Comparison of ENCODE assay signal across 8 mouse cellular contexts in genomic region chr6:91514737-91515362, GRCm38 (mm10). TPM values are rescaled to one million over a fixed set of nuclear protein-coding genes. Genes with fewer than 3 reads are reported as not detected.
DNase-seq lines count a peak whose midpoint lies in the region; ATAC-seq and TF ChIP-seq lines count a peak whose summit lies in the region.

No protein-coding gene starts in this region.

- no peaks in the 10 kb centered on the region for H3K9me3 ChIP-seq in heart, embryonic 13.5 days
- no peaks in the 10 kb centered on the region for H3K9me3 ChIP-seq in ES-Bruce4 (replicated peaks; ENCODE audit: control insufficient read depth, insufficient read depth, low read length, poor library complexity, severe bottlenecking)
- no peaks in the 10 kb centered on the region for H3K9me3 ChIP-seq in heart, postnatal 0 days (replicated peaks; ENCODE audit: control insufficient read depth, low read length)

- 25% methylated on average over 10 of the region's 10 CpGs for WGBS in heart, embryonic 13.5 days
- WGBS in heart, postnatal 0 days: 31% methylated on average over 10 of the region's 10 CpGs

- TF ChIP-seq CTCF in ES-Bruce4 (IDR thresholded peaks at IDR 0.05; ENCODE audit: low read depth, low read length): no peak
- no peak for TF ChIP-seq CTCF in heart, postnatal 0 days (IDR thresholded peaks at IDR 0.05; ENCODE audit: low read depth)

- ATAC-seq in heart, embryonic 13.5 days (ENCODE audit: extremely low read depth, insufficient number of reproducible peaks, low FRiP score, low TSS enrichment): no peak
- ATAC-seq in heart, postnatal 0 days (ENCODE audit: insufficient read depth, low read depth): no peak

- H3K27ac ChIP-seq in heart, embryonic 13.5 days (replicated peaks): peak overlapping the region; percentile 71; the same call in 1 of the 2 replicates
- no peak overlapping the region for H3K27ac ChIP-seq in ES-Bruce4 (ENCODE audit: insufficient read depth, low read length)
- no peak overlapping the region for H3K27ac ChIP-seq in heart, postnatal 0 days (ENCODE audit: low read depth)

- H3K27me3 ChIP-seq in heart, embryonic 13.5 days (replicated peaks): no peaks in the 10 kb centered on the region
- no peaks in the 10 kb centered on the region for H3K27me3 ChIP-seq in ES-Bruce4 (ENCODE audit: control insufficient read depth, insufficient read depth, low read length, poor library complexity, severe bottlenecking)
- no peaks in the 10 kb centered on the region for H3K27me3 ChIP-seq in heart, postnatal 0 days (ENCODE audit: control insufficient read depth, insufficient read depth, low read length)

- peak overlapping the region; percentile 88 for H3K9ac ChIP-seq in heart, embryonic 13.5 days
- peak overlapping the region; percentile 77 for H3K9ac ChIP-seq in ES-Bruce4 (ENCODE audit: low read depth, poor library complexity, severe bottlenecking)
- H3K9ac ChIP-seq in heart, postnatal 0 days (replicated peaks; ENCODE audit: low read depth, low read length): peak overlapping the region; percentile 89

- no peak for TF ChIP-seq EP300 in ES-Bruce4 (IDR thresholded peaks at IDR 0.05; ENCODE audit: insufficient read depth, low read depth, low read length)
- no peak for TF ChIP-seq EP300 in heart, postnatal 0 days (IDR thresholded peaks at IDR 0.05; ENCODE audit: low read depth)

- H3K4me1 ChIP-seq in heart, embryonic 13.5 days: peaks cover 34% of the 10 kb centered on the region
- no peaks in the 10 kb centered on the region for H3K4me1 ChIP-seq in ES-Bruce4 (ENCODE audit: control insufficient read depth, insufficient read depth, low read length)
- peaks cover 9% of the 10 kb centered on the region; the same call in 1 of the 2 replicates for H3K4me1 ChIP-seq in heart, postnatal 0 days (ENCODE audit: control insufficient read depth, insufficient read depth)

- H3K4me2 ChIP-seq in heart, embryonic 13.5 days: peak overlapping the region; percentile 91
- H3K4me2 ChIP-seq in heart, postnatal 0 days (ENCODE audit: low read depth, low read length): peak overlapping the region; percentile 95

- TF ChIP-seq POLR2A in ES-Bruce4 (IDR thresholded peaks at IDR 0.05; ENCODE audit: insufficient read depth, low read length): no peak

- peaks cover 35% of the 10 kb centered on the region for H3K36me3 ChIP-seq in heart, embryonic 13.5 days
- H3K36me3 ChIP-seq in ES-Bruce4 (ENCODE audit: control insufficient read depth, insufficient read depth, low read length, poor library complexity, severe bottlenecking): peaks cover 24% of the 10 kb centered on the region
- H3K36me3 ChIP-seq in heart, postnatal 0 days (replicated peaks; ENCODE audit: control insufficient read depth, insufficient read depth, low read length): peaks cover 22% of the 10 kb centered on the region

- intact Hi-C loops in heart, postnatal 25 days (cut with DNase I): loop anchor here (2.0 to 10.0 kb wide), 4 partner anchors 40 to 350 kb away; no protein-coding TSS in a partner anchor

- H3K4me3 ChIP-seq in heart, embryonic 13.5 days: peak overlapping the region; percentile 95
- H3K4me3 ChIP-seq in ES-Bruce4 (ENCODE audit: low read depth, low read length): peak overlapping the region; percentile 88
- H3K4me3 ChIP-seq in heart, postnatal 0 days (ENCODE audit: low read depth, low read length): peak overlapping the region; percentile 94

- no peak for DNase-seq in heart, postnatal 25 days (ENCODE audit: low spot score)
- DNase-seq in heart, postnatal 0 days (ENCODE audit: low spot score): no peak
- peak; percentile 6 for DNase-seq in lung, postnatal 36 days
- no peak for DNase-seq in urinary bladder, postnatal 36 days (ENCODE audit: low spot score in 2 of 2)
- DNase-seq in right cerebral cortex, postnatal 36 days (ENCODE audit: low spot score in 2 of 2): no peak
- no peak for DNase-seq in cerebellum, adult 18-20 months

RNA-seq across cellular contexts. Expression of gene Xpc, which starts 0.8 kb away (rescaled TPM):
- 10.5 and 11.0 TPM in 2 replicates for polyA plus RNA-seq in heart, embryonic 13.5 days (2015; fragmentation: Nextera tagmentation; extraction: Ambion mirVana)
- 10 to 100 TPM in 1 of 2 experiments, 1 to 10 TPM in 1; 8.4 to 10.1 TPM for total RNA-seq in heart, postnatal 25 days (2021)
- 15.4 and 16.5 TPM in 2 replicates for polyA plus RNA-seq in ES-Bruce4 (2011; ENCODE audit: insufficient read depth, insufficient read length, low read depth, missing spikeins)
- 5.7 and 7.7 TPM in 2 replicates for total RNA-seq in heart, postnatal 0 days (2014; rRNA removed; ENCODE audit: low replicate concordance)
- polyA plus RNA-seq in heart, postnatal 0 days (2015; fragmentation: Nextera tagmentation; extraction: Ambion mirVana): 9.8 and 11.3 TPM in 2 replicates

RNA-seq across cellular contexts. Expression of gene Lsm3, which starts 0.9 kb away (rescaled TPM):
- polyA plus RNA-seq in heart, embryonic 13.5 days (2015; fragmentation: Nextera tagmentation; extraction: Ambion mirVana): 180 and 207 TPM in 2 replicates
- total RNA-seq in heart, postnatal 25 days (2021): 10 to 100 TPM; 57.9 to 64.0 TPM
- polyA plus RNA-seq in ES-Bruce4 (2011; ENCODE audit: insufficient read depth, insufficient read length, low read depth, missing spikeins): 188 and 207 TPM in 2 replicates
- 32.1 and 42.8 TPM in 2 replicates for total RNA-seq in heart, postnatal 0 days (2014; rRNA removed; ENCODE audit: low replicate concordance)
- 145 and 151 TPM in 2 replicates for polyA plus RNA-seq in heart, postnatal 0 days (2015; fragmentation: Nextera tagmentation; extraction: Ambion mirVana)

RNA-seq across cellular contexts. Expression of gene Tmem43, which starts 41.3 kb away (rescaled TPM):
- polyA plus RNA-seq in heart, embryonic 13.5 days (2015; fragmentation: Nextera tagmentation; extraction: Ambion mirVana): 26.7 and 28.1 TPM in 2 replicates
- 10 to 100 TPM; 23.5 to 26.0 TPM for total RNA-seq in heart, postnatal 25 days (2021)
- polyA plus RNA-seq in ES-Bruce4 (2011; ENCODE audit: insufficient read depth, insufficient read length, low read depth, missing spikeins): 49.2 and 55.3 TPM in 2 replicates
- 41.3 and 43.9 TPM in 2 replicates for total RNA-seq in heart, postnatal 0 days (2014; rRNA removed; ENCODE audit: low replicate concordance)
- polyA plus RNA-seq in heart, postnatal 0 days (2015; fragmentation: Nextera tagmentation; extraction: Ambion mirVana): 16.9 and 18.8 TPM in 2 replicates

RNA-seq across cellular contexts. Expression of gene Chchd4, which starts 41.5 kb away (rescaled TPM):
- polyA plus RNA-seq in heart, embryonic 13.5 days (2015; fragmentation: Nextera tagmentation; extraction: Ambion mirVana): 28.0 and 33.0 TPM in 2 replicates
- 10 to 100 TPM; 15.3 to 15.7 TPM for total RNA-seq in heart, postnatal 25 days (2021)
- 24.6 and 27.4 TPM in 2 replicates for polyA plus RNA-seq in ES-Bruce4 (2011; ENCODE audit: insufficient read depth, insufficient read length, low read depth, missing spikeins)
- total RNA-seq in heart, postnatal 0 days (2014; rRNA removed; ENCODE audit: low replicate concordance): 13.6 and 25.4 TPM in 2 replicates
- polyA plus RNA-seq in heart, postnatal 0 days (2015; fragmentation: Nextera tagmentation; extraction: Ambion mirVana): 28.0 and 30.9 TPM in 2 replicates
